ENCODE assay signal across 19 mouse cellular contexts in genomic region chr7:63060996-63061395, GRCm38 (mm10).
DNase-seq lines count a peak whose midpoint lies in the region; ATAC-seq and TF ChIP-seq lines count a peak whose summit lies in the region.
"Had no signal": no experiment of that assay in that cellular context is flagged by ENCODE, and none has a peak within 500 bp of the region (broad histone marks: within the 10 kb centered on the region; RNA-seq: fewer than 3 reads in every experiment).

No protein-coding gene starts in this region.

- ATAC-seq in lung, embryonic 14.5 days (ENCODE audit: insufficient read depth), result no peak
- ATAC-seq: forebrain, embryonic 15.5 days; hindbrain, postnatal 0 days; intestine, postnatal 0 days; liver, embryonic 12.5 days had no signal

- H3K9ac ChIP-seq in lung, embryonic 14.5 days, result no peak overlapping the region
- H3K9ac ChIP-seq: embryonic facial prominence, embryonic 12.5 days; forebrain, embryonic 15.5 days; limb, embryonic 12.5 days; liver, embryonic 12.5 days; stomach, embryonic 15.5 days had no signal

- H3K36me3 ChIP-seq in lung, embryonic 14.5 days (ENCODE audit: insufficient read depth), result no peaks in the 10 kb centered on the region
- H3K36me3 ChIP-seq: embryonic facial prominence, embryonic 12.5 days; forebrain, embryonic 15.5 days; limb, embryonic 12.5 days; liver, embryonic 12.5 days; stomach, embryonic 15.5 days had no signal

- no peaks in the 10 kb centered on the region for H3K9me3 ChIP-seq in lung, embryonic 14.5 days (ENCODE audit: low read depth, low read length)
- H3K9me3 ChIP-seq: embryonic facial prominence, embryonic 12.5 days; forebrain, embryonic 15.5 days; limb, embryonic 12.5 days; liver, embryonic 12.5 days; stomach, embryonic 15.5 days had no signal

- no peak for TF ChIP-seq CTCF in lung, embryonic 14.5 days (IDR thresholded peaks at IDR 0.05; ENCODE audit: low read depth)

- no peaks in the 10 kb centered on the region for H3K4me1 ChIP-seq in lung, embryonic 14.5 days (ENCODE audit: insufficient read depth)
- H3K4me1 ChIP-seq: embryonic facial prominence, embryonic 12.5 days; forebrain, embryonic 15.5 days; limb, embryonic 12.5 days; liver, embryonic 12.5 days; stomach, embryonic 15.5 days had no signal

- peak; percentile 4 to 6 for DNase-seq in right cerebral cortex, adult 2 months (ENCODE audit: low spot score in 2 of 2)
- no peak for DNase-seq in right cerebral cortex, postnatal 14 days
- peak; percentile 28 to 49 for DNase-seq in layer of hippocampus, adult 8-10 months (ENCODE audit: low spot score in 2 of 2)
- peak; percentile 2 for DNase-seq in lung, embryonic 14.5 days
- peak; percentile 6 for DNase-seq in telencephalon, adult 2 months (ENCODE audit: low read depth, low spot score)
- no peak for DNase-seq in thymus, postnatal 14 days
- no peak for DNase-seq in cerebellum, adult 9-11 months
- DNase-seq: adrenal gland, postnatal 36 days; cerebellum, adult 8-10 months; gastrocnemius, postnatal 36 days; retina, postnatal 1 day had no signal

- 68% methylated on average over 2 of the region's 2 CpGs for WGBS in lung, embryonic 14.5 days

- H3K27me3 ChIP-seq in lung, embryonic 14.5 days (ENCODE audit: insufficient read depth, low read length), result no peaks in the 10 kb centered on the region
- H3K27me3 ChIP-seq: embryonic facial prominence, embryonic 12.5 days; forebrain, embryonic 15.5 days; limb, embryonic 12.5 days; liver, embryonic 12.5 days; stomach, embryonic 15.5 days had no signal

- H3K27ac ChIP-seq in lung, embryonic 14.5 days (ENCODE audit: low read depth), result no peak overlapping the region
- H3K27ac ChIP-seq: embryonic facial prominence, embryonic 12.5 days; forebrain, embryonic 15.5 days; hindbrain, postnatal 0 days; kidney, postnatal 0 days; limb, embryonic 12.5 days; liver, embryonic 12.5 days; stomach, embryonic 15.5 days had no signal

- H3K4me2 ChIP-seq in lung, embryonic 14.5 days, result no peak overlapping the region
- H3K4me2 ChIP-seq: embryonic facial prominence, embryonic 12.5 days; forebrain, embryonic 15.5 days; limb, embryonic 12.5 days; liver, embryonic 12.5 days; stomach, embryonic 15.5 days had no signal

- no peak overlapping the region for H3K4me3 ChIP-seq in lung, embryonic 14.5 days (ENCODE audit: low read depth, low read length)
- H3K4me3 ChIP-seq: embryonic facial prominence, embryonic 12.5 days; forebrain, embryonic 15.5 days; limb, embryonic 12.5 days; liver, embryonic 12.5 days; stomach, embryonic 15.5 days had no signal

Comparison
In these comparisons a context has a peak if more than half of its experiments do, and no peak if none do; other contexts are left out.
1. DNase-seq: peak in right cerebral cortex, adult 2 months (2 of 2), layer of hippocampus, adult 8-10 months (2 of 2), lung, embryonic 14.5 days (single experiment) and telencephalon, adult 2 months (single experiment); none in right cerebral cortex, postnatal 14 days (single experiment), thymus, postnatal 14 days (single experiment) and cerebellum, adult 9-11 months (single experiment).